Mouse (Mus musculus): ENCODE data around the gene Pias1. TPM values are rescaled to one million over a fixed set of nuclear protein-coding genes. Genes with fewer than 3 reads are reported as not detected.

Gene Pias1
- polyA plus RNA-seq, 1 experiment from 2014 or later: 61.0 TPM

DNA sequence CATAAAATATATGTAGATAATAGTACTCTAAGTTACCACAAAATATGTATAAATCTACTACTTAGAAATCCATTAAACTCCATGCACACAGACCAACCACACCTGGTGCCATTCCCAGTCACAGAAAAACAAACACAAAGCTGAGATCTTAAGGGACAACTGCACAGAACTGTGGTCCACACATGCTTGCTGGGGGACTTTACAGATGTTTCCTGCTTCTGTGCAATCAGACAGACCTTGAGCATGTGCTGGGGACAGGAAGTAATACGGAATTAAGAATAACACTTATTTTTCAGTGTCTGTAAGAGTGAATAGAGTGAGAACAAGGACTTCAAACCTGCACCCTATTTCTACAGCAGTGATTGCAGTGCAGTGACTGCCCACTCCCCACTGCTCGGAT lies 66.8 kb downstream of the Pias1 start:
- no peak overlapping the region for H3K4me3 ChIP-seq (ENCODE audit: low read depth, low read length)
- H3K36me3 ChIP-seq (ENCODE audit: control insufficient read depth, insufficient read depth, low read length): peaks cover 7% of the 10 kb centered on the region; the same call in 1 of the 2 replicates
- WGBS: 94% methylated on average over 2 of the region's 2 CpGs
- H3K27ac ChIP-seq (ENCODE audit: low read length): no peak overlapping the region
- no peak for ATAC-seq
- H3K4me1 ChIP-seq (ENCODE audit: control insufficient read depth, insufficient read depth, low read length): no peaks in the 10 kb centered on the region
- no peaks in the 10 kb centered on the region for H3K27me3 ChIP-seq (ENCODE audit: control insufficient read depth, insufficient read depth, low read depth, low read length)
- H3K9ac ChIP-seq (ENCODE audit: low read depth, low read length): no peak overlapping the region
- no peak overlapping the region for H3K4me2 ChIP-seq (ENCODE audit: low read length)
- no peaks in the 10 kb centered on the region for H3K9me3 ChIP-seq (replicated peaks; ENCODE audit: control insufficient read depth, low read length, poor library complexity, severe bottlenecking)

DNA sequence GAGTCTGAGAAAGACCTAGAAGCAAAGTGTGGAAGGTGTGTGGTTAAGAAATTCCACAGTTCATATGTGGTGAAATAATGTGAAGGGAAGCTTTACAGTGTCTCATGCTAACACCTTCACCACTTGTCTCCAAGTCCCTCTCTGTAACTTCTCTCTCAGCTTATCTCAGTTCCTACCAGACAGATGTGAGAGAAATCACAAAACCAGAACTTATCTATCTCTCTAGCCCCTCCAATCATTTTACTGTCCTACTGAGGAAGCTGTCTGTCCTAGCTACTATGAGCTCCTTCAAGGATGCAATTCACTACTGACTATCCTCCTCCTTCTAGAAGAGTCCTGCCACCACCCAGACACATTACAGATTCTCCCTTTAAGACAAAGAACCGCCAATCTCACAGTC lies 70.7 kb downstream of the Pias1 start:
- Histone ChIP-seq H3K27me3 (ENCODE audit: control insufficient read depth, insufficient read depth, low read depth, low read length) (no peaks in the 10 kb centered on the region), H3K4me1 (ENCODE audit: control insufficient read depth, insufficient read depth, low read length) (no peaks in the 10 kb centered on the region), H3K27ac (ENCODE audit: low read length) (no peak overlapping the region), H3K9ac (ENCODE audit: low read depth, low read length) (no peak overlapping the region), H3K36me3 (ENCODE audit: control insufficient read depth, insufficient read depth, low read length) (peaks cover 7% of the 10 kb centered on the region; the same call in 1 of the 2 replicates), H3K9me3 (replicated peaks; ENCODE audit: control insufficient read depth, low read length, poor library complexity, severe bottlenecking) (no peaks in the 10 kb centered on the region), H3K4me2 (ENCODE audit: low read length) (no peak overlapping the region), H3K4me3 (ENCODE audit: low read depth, low read length) (no peak overlapping the region)
- 93% methylated on average over 1 of the region's 1 CpGs for WGBS
- no peak for ATAC-seq

DNA sequence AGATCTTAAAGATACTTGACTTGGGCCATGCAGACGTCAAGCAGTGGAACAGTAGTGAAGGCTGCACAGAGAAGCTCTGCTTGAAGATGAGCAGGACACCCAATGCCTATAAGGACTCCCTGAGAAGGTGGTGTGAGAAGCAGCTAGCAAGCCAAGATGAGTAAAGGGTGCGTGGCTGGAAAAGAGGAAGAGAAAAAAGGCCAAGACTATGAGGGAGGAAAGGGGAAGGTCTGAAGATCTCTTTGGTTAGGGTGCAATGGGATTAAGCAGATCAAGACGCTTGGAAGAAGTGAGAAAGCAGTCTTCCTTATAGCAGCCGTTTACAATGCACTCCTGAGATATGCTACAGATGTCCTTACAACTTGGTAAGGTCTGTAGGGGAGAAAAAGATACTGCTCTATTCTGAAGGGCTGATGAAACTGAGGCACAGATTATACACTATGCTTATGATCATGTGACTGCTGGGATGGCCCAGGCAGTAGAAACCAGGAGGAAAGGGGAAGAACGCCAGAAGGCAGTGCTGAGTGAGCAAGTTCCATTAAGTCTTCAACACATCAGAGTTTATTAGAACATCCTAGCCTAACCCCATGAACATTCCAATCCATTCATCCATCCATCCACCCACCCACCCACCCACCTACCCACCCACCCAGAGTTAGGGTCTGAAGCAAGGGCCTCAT lies 74.2 kb downstream of the Pias1 start:
- H3K4me2 ChIP-seq (ENCODE audit: low read length): no peak overlapping the region
- H3K27ac ChIP-seq (ENCODE audit: low read length): no peak overlapping the region
- H3K36me3 ChIP-seq (ENCODE audit: control insufficient read depth, insufficient read depth, low read length): peaks cover 4% of the 10 kb centered on the region
- H3K27me3 ChIP-seq (ENCODE audit: control insufficient read depth, insufficient read depth, low read depth, low read length): no peaks in the 10 kb centered on the region
- H3K4me1 ChIP-seq (ENCODE audit: control insufficient read depth, insufficient read depth, low read length): no peaks in the 10 kb centered on the region
- no peak overlapping the region for H3K9ac ChIP-seq (ENCODE audit: low read depth, low read length)
- H3K4me3 ChIP-seq (ENCODE audit: low read depth, low read length): no peak overlapping the region
- ATAC-seq: no peak
- 92% methylated on average over 5 of the region's 5 CpGs for WGBS
- H3K9me3 ChIP-seq (replicated peaks; ENCODE audit: control insufficient read depth, low read length, poor library complexity, severe bottlenecking): no peaks in the 10 kb centered on the region

DNA sequence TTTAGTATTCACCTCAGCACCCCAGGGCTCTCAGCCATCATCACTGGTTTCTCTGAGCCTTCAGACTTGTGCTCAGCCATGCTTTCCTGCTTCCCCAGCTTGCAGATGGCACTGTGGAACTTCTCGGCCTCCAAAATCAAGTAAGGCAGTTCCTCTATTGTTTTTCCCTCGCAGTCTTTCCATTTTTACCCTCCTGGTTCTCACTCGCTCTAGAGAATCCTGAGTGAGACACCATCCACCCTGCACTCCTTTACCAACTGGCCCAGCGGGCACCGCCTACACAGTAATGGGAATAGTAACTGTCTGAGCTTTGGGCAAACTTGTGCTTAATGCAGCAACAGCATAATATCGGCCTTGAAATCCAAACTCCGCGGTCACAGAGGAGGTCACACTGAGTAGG lies 82.7 kb downstream of the Pias1 start:
- H3K9ac ChIP-seq (ENCODE audit: low read depth, low read length): no peak overlapping the region
- H3K4me3 ChIP-seq (ENCODE audit: low read depth, low read length): no peak overlapping the region
- no peak overlapping the region for H3K4me2 ChIP-seq (ENCODE audit: low read length)
- no peaks in the 10 kb centered on the region for H3K36me3 ChIP-seq (ENCODE audit: control insufficient read depth, insufficient read depth, low read length)
- 95% methylated on average over 8 of the region's 8 CpGs for WGBS
- ATAC-seq: no peak
- no peaks in the 10 kb centered on the region for H3K4me1 ChIP-seq (ENCODE audit: control insufficient read depth, insufficient read depth, low read length)
- H3K27ac ChIP-seq (ENCODE audit: low read length): no peak overlapping the region
- H3K9me3 ChIP-seq (replicated peaks; ENCODE audit: control insufficient read depth, low read length, poor library complexity, severe bottlenecking): no peaks in the 10 kb centered on the region
- H3K27me3 ChIP-seq (ENCODE audit: control insufficient read depth, insufficient read depth, low read depth, low read length): no peaks in the 10 kb centered on the region

DNA sequence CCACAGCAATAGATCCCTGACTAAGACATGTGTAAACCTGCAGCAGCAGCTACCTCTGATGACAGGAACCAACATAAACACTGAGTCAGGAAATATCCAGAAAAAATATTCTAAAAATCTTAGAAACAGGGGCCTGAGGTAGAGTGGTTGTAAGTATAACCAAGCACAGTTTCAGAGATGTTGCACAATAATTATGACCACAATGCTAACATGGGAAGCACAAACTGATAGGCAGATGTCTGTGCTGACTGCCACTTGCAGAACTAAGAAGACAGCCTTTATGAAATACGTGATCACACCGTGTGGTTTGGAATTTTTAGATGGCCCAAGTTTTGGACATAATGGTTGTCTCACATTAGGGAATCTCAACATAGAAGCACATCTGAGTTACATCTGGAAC lies 83.9 kb downstream of the Pias1 start:
- Histone ChIP-seq H3K9ac (ENCODE audit: low read depth, low read length) (no peak overlapping the region), H3K27ac (ENCODE audit: low read length) (no peak overlapping the region), H3K9me3 (replicated peaks; ENCODE audit: control insufficient read depth, low read length, poor library complexity, severe bottlenecking) (no peaks in the 10 kb centered on the region), H3K4me3 (ENCODE audit: low read depth, low read length) (no peak overlapping the region), H3K4me1 (ENCODE audit: control insufficient read depth, insufficient read depth, low read length) (no peaks in the 10 kb centered on the region), H3K27me3 (ENCODE audit: control insufficient read depth, insufficient read depth, low read depth, low read length) (no peaks in the 10 kb centered on the region), H3K36me3 (ENCODE audit: control insufficient read depth, insufficient read depth, low read length) (no peaks in the 10 kb centered on the region), H3K4me2 (ENCODE audit: low read length) (no peak overlapping the region)
- WGBS: 97% methylated on average over 2 of the region's 2 CpGs
- no peak for ATAC-seq

DNA sequence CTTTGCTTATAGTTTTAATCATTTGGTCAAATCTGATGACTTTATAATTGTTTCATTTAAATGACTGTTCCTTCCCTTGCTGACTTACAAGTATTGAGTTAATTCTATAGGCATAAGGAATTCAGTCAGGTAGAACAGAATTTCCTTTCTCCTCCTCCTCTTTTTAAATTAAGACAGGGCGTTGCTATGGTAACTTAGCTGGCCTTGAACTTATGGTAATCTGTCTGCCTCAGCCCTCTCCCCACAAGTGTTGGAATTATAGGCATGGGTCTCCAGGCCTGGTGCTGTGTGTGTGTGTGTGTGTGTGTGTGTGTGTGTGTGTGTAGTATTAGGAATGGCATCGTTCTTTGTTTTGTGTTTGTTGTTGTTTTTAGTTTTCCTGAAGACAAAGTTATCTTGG lies 86.0 kb downstream of the Pias1 start:
- Histone ChIP-seq H3K36me3 (ENCODE audit: control insufficient read depth, insufficient read depth, low read length) (no peaks in the 10 kb centered on the region), H3K4me1 (ENCODE audit: control insufficient read depth, insufficient read depth, low read length) (no peaks in the 10 kb centered on the region), H3K4me2 (ENCODE audit: low read length) (no peak overlapping the region), H3K27ac (ENCODE audit: low read length) (no peak overlapping the region), H3K27me3 (ENCODE audit: control insufficient read depth, insufficient read depth, low read depth, low read length) (no peaks in the 10 kb centered on the region), H3K9me3 (replicated peaks; ENCODE audit: control insufficient read depth, low read length, poor library complexity, severe bottlenecking) (no peaks in the 10 kb centered on the region), H3K4me3 (ENCODE audit: low read depth, low read length) (no peak overlapping the region), H3K9ac (ENCODE audit: low read depth, low read length) (no peak overlapping the region)
- no peak for ATAC-seq
- 74% methylated on average over 2 of the region's 2 CpGs for WGBS

DNA sequence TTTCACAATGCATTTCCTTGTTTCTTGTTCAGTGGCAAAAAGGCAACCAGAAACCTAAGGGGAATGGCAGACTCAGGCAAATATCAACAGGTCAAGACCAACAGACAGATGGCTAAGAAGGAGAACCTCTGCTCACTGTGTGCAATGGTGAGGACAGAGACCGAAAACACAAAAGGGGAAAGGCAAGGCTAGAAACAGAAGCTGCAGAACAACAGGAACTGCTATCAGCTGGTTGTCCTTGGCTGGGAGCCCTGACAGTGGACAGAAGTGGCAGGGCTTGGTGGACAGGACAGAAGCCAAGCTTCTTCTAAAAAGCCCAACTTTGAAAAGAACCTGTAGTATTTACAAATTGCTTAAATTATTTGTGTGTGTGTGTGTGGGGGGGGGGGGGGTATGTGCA lies 93.2 kb downstream of the Pias1 start:
- WGBS: 92% methylated on average over 1 of the region's 1 CpGs
- Histone ChIP-seq H3K4me3 (ENCODE audit: low read depth, low read length) (no peak overlapping the region), H3K27ac (ENCODE audit: low read length) (no peak overlapping the region), H3K9ac (ENCODE audit: low read depth, low read length) (no peak overlapping the region), H3K9me3 (replicated peaks; ENCODE audit: control insufficient read depth, low read length, poor library complexity, severe bottlenecking) (no peaks in the 10 kb centered on the region), H3K4me1 (ENCODE audit: control insufficient read depth, insufficient read depth, low read length) (no peaks in the 10 kb centered on the region), H3K4me2 (ENCODE audit: low read length) (no peak overlapping the region), H3K36me3 (ENCODE audit: control insufficient read depth, insufficient read depth, low read length) (peaks cover 14% of the 10 kb centered on the region), H3K27me3 (ENCODE audit: control insufficient read depth, insufficient read depth, low read depth, low read length) (no peaks in the 10 kb centered on the region)
- no peak for ATAC-seq

DNA sequence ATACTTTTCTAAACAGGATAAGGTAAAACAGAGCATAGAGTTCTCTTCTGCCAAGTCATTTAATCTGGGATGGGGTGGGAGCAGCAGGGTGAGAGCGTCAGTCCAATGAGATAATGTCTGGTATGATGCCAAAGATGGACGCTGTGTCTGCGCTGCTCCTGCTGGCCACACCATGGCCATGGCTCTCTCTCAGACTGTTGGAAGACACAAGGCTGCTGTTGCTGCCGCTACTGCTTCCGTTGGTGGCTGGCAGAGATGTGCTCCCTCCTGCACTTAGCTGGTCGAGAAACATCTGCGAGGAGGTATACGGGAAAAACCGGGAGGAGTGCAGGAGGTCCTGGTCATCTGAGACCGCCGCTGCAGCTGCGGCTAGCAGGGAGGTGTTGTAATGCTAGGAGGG lies 105.9 kb downstream of the Pias1 start:
- no peaks in the 10 kb centered on the region for H3K27me3 ChIP-seq (ENCODE audit: control insufficient read depth, insufficient read depth, low read depth, low read length)
- peaks cover 14% of the 10 kb centered on the region for H3K36me3 ChIP-seq (ENCODE audit: control insufficient read depth, insufficient read depth, low read length)

DNA sequence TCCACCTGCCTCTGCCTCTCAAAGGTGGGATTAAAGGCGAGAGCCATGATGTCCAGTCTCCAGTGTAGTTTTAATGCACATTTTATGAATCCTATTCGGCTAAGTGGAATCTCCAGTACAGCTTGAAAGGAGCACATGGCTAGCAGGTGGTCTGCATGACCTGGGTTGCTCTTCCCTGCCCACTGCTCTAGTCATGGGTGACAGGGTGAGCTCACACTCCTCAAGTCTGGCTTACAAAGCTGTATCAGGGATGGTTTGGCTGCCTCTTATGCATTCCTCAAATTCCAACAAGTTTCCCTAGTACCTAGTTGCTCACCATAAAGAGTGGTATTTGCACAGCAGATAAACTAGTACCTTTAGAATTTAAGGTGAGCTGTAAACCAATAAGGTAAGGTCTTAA lies 109.9 kb downstream of the Pias1 start:
- Histone ChIP-seq H3K9ac (ENCODE audit: low read depth, low read length) (no peak overlapping the region), H3K27me3 (ENCODE audit: control insufficient read depth, insufficient read depth, low read depth, low read length) (no peaks in the 10 kb centered on the region), H3K4me3 (ENCODE audit: low read depth, low read length) (no peak overlapping the region), H3K27ac (ENCODE audit: low read length) (no peak overlapping the region), H3K9me3 (replicated peaks; ENCODE audit: control insufficient read depth, low read length, poor library complexity, severe bottlenecking) (no peaks in the 10 kb centered on the region), H3K4me2 (ENCODE audit: low read length) (no peak overlapping the region), H3K36me3 (ENCODE audit: control insufficient read depth, insufficient read depth, low read length) (peaks cover 7% of the 10 kb centered on the region), H3K4me1 (ENCODE audit: control insufficient read depth, insufficient read depth, low read length) (no peaks in the 10 kb centered on the region)
- WGBS: 87% methylated on average over 2 of the region's 2 CpGs
- ATAC-seq: no peak

More for the DNA sequence above, 105.9 kb downstream of the Pias1 start:
- no peak for ATAC-seq
- H3K27ac ChIP-seq (ENCODE audit: low read length): no peak overlapping the region
- no peak overlapping the region for H3K9ac ChIP-seq (ENCODE audit: low read depth, low read length)
- H3K4me2 ChIP-seq (ENCODE audit: low read length): no peak overlapping the region
- WGBS: 86% methylated on average over 12 of the region's 12 CpGs
- H3K4me3 ChIP-seq (ENCODE audit: low read depth, low read length): no peak overlapping the region
- H3K9me3 ChIP-seq (replicated peaks; ENCODE audit: control insufficient read depth, low read length, poor library complexity, severe bottlenecking): no peaks in the 10 kb centered on the region
- no peaks in the 10 kb centered on the region for H3K4me1 ChIP-seq (ENCODE audit: control insufficient read depth, insufficient read depth, low read length)
